Mouse (Mus musculus) heart, postnatal 36 days (tissue): ENCODE results near the gene Tnfaip6. TPM values are rescaled to one million over a fixed set of nuclear protein-coding genes. Genes with fewer than 3 reads are reported as not detected.
"Not testable (repeated sequence)": the region's sequence is repeated elsewhere in the genome, so short reads cannot be mapped to it uniquely, and the experiment has no call there.

Experiments used
- DNase-seq, 2 experiments: peaks; one replicate each; pipeline ENCODE4 v3.0.0; 2021 to 2022
- intact Hi-C: fragments of 180-260 bp; cut with DNase I; formaldehyde crosslinking; loops from one replicate; pipeline ENCODE4 v1.15.1; 2025
- total RNA-seq, 2 experiments: library from RNA; stranded (reverse); gene quantifications; 2 replicates each; pipeline ENCODE4 v1.2.3; 2021

Tnfaip6 gene
- total RNA-seq = 1 to 10 TPM; 1.0 to 1.2 TPM

DNA sequence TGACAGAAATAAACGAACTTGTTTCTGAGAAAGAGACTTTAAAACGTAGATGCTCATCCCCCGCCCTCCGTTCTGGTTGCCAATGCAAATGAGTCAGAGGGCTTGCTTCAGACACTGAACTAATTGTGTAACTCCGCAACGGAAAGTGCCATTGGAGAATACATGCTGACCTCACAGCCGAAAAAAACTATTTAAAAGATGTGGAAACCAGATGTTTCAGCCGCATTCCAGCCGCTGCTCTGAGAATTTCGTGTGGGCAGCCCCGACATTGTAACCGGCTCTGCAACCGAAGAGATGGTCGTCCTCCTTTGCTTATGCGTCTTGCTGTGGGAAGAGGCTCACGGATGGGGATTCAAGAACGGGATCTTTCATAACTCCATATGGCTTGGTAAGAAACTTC lies at the start of gene Tnfaip6:
Gene Tnfaip6 (plus strand): TSS at position 128 of the 400 bp plus-strand sequence.
- intact Hi-C loops = no loop called here
- DNase-seq = peak; percentile 55 to 65

DNA sequence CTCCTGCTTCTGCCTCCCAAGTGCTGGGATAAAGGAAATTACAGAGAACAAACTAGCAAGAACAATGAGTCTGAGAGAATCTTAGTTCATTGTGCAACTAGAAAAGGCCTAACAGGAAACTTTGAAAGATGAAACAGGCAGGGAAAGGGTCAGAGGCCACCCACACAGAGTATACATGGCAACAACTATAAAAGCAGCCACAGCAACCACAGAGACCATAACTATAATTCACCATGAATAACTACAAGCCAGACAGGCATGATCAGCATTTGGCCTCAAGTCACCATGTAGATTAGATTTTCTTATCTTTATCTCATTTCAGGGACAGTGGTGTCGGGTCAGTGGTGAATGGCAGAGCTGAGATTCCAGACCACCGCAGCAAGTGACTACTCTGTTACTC lies 48.2 kb upstream of the Tnfaip6 start:
- intact Hi-C loops = no loop called here
- no peak for DNase-seq

DNA sequence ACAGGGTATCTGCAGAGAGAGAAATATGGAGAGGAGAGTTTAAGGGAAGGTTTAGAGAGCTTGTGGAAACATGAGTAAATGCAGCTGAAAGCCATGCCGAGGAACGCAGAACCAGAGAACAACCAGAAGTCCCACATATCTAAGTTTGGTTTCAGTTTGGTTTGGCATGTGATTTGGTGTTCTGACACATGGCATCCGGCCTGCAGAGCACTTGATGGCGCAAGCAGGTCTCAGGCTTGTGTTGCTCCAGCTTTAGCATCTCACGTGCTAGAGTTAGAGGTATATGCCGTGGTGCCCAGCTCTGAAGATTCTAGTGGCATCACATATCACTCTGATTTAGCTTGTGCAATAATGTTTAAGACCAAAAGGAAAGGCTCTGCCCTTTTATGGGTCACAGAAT lies 46.4 kb upstream of the Tnfaip6 start:
- intact Hi-C loops = no loop called here
- DNase-seq = no peak

DNA sequence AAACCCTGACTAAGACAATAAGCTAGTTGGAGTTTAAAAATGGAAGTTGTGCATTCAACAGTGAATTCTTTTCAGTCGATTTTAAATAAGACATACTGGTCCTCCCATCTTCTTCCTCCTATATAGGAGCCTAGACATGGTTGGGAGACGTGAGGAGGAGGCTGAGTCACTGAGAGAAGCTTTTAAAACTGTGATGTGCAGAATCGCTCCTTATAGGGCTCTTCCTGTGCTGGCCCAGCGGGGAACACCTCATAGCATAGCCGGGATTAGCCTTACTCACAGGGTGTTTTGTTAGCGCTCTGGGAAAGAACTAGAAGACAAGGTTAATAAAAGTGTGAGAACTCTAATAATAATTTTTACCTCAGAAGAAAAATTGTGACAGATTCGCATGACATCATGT lies 37.8 kb upstream of the Tnfaip6 start:
- DNase-seq = no peak

DNA sequence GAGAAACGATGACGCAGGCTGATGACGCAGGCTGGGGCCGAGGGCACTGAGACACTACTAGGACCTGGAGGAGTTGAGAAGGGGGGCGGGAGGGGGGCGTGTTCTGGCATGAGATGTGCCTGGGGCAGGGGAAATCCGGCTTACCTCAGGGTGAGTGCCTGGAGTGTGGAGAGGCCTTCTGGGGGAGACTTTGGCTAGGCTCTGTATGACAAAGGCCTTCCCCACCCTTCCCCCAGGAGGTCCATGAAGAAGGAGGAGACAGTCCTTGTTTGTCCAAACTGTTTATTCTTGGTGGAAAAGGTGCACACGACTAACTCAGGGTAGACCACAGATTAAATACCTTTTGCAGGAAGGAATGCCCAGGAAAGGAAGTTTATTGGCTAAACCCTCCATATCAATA lies 36.3 kb upstream of the Tnfaip6 start:
- intact Hi-C loops = no loop called here
- DNase-seq = no peak

More for the DNA sequence above, 37.8 kb upstream of the Tnfaip6 start:
- intact Hi-C loops = no loop called here

DNA sequence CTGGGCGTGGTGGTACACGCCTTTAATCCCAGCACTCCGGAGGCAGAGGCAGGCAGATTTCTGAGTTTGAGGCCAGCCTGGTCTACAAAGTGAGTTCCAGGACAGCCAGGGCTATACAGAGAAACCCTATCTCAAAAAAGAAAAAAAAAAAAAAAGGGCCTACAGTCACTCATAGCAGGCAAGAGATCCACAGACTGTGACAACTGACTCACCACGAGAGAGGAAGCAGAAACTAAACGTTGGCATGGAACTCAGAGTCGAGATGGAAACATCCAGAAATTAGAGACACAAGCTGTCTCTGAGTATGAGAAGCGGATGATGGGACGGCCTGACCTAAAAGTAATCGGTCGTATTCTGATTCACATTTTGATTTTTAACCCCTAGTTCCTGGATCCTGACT lies 35.5 kb upstream of the Tnfaip6 start:
- intact Hi-C loops, DNase-seq: not testable (repeated sequence)

DNA sequence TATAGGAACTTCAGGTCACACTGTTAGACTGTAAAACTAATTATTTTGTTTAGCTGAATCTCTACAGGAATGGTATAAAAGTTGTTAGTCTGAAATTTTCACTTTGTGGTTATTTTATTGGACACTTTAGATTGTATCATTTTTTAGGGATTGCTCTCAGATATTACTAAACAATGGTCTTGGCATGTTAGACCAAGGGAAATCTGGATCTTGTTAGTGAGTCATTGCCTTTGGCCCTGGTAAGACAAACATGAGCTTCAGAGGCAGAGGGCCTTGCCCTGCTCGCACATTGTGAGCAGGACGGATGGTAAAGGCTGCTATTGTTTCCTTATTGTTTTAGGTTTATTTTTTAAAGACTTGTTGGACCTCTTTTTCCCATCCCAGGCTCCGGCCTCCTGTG lies 31.4 kb upstream of the Tnfaip6 start:
- no peak for DNase-seq
- intact Hi-C loops = no loop called here

DNA sequence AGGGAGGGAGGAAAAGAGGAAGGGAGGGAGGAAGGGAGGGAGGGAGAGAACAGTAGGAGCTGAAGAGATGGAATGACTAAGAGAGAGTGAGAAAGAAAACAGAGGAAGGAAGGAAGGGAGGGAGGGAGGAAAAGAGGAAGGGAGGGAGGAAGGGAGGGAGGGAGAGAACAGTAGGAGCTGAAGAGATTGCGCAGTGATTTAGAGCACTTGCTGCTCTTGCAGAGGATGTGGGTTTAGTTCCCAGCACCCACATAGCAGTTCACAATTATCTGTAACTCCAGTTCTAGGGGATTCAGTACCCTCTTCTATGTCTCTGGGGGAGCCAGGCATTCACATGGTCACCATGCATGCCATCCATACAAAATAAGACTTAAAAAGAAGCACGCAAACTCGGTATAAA lies 26.0 kb upstream of the Tnfaip6 start:
- intact Hi-C loops, DNase-seq: not testable (repeated sequence)

DNA sequence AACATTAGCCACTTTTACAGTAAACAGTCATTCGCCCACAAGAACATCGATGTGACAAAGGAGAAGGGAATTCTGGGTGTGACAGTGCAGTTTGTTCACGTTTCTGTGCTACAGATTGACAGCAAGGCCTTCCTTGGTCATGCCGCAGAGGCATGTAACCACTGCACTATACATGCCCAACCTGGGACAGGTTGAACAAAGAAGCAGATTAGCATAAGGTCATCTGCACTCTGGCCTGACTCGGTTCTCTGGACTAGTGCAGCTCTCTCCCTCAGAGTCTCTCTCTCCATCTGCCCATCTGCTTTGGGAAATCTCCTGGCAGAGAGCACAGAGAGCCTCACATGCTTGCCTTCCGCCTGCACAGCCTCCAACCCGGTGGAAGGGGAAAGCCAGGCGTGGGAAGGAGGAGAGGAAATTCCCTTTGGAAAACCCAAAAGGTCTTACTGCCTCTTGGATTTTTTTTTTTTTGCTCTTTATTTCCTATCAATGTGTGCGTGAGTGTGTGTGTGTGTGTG lies 24.4 kb upstream of the Tnfaip6 start:
- intact Hi-C loops = no loop called here
- peak; percentile 3 to 14 for DNase-seq

DNA sequence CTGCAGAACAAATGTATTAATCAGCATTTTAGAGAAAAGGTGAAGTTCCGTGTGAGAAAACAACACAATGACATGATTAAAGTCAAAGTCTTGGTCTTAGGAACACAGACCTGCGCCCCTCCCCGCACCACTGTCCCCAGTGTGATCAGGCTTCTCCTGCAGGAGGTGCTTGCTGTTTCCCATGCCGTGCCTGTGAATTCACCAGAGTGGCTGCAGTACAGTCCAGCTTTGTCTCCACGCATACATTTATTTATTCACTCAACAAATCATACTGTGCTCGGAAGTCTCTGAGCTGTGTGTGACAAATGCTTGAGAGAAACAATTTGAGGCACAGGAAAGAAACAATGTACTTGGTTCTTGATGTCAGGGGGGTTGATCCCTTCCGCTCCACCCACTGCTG lies 21.4 kb upstream of the Tnfaip6 start:
- intact Hi-C loops = no loop called here
- DNase-seq = no peak

DNA sequence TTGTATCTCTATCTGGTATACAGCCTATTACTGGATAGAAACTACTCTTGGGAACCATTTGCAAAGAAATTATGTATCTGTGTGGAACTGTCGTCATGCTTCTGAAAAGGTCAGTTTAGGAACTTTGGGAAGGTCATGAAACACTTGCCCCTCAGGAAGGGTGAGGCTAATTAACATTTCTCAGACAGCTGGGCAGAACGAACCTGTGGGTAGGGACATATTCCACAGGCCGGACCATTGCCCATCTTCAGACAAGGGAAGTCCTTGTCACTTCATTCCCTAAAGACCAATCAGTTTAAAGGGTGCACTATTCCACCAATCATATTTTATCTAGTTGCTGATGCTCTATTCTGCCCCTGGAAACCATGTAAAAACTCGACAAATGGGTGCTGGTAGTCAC lies 10.7 kb upstream of the Tnfaip6 start:
- intact Hi-C loops = no loop called here
- no peak for DNase-seq

DNA sequence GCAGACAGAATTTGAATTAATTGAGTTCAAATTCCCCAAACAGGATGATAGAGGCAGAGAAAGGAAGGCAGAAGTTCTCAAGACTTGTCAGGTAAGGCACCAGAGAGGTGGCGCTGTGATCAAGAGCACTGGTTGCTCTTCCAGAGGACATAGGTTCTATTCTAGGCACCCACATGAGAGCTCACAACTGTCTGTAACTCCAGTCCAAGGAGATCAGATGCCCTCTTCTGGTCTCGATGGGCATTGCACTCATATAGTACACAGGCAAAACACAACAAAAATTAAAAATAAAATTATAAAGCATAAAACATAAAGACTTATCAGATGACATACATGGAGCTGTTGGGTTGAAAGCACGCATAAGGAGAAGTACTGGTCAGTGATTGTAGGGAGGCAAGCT lies 8.4 kb upstream of the Tnfaip6 start:
- no peak for DNase-seq
- intact Hi-C loops = no loop called here

DNA sequence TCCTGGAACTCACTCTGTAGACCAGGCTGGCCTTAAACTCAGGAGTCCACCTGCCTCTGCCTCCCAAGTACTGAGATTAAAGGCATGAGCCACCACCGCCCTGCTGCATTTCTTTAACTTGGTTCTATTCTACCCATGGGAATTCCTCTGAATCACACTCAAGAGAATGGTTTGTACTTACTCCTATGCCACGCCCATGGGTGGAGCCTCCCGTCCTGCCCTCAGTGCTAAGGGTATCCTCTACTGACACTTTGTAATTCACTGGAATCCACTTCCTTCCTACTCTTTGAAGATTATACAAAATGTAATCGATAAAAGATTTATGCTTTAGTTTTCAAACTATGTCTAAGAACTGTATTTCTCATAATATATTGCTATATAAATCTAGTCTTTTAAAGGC lies 6.3 kb upstream of the Tnfaip6 start:
- intact Hi-C loops = no loop called here
- no peak for DNase-seq

DNA sequence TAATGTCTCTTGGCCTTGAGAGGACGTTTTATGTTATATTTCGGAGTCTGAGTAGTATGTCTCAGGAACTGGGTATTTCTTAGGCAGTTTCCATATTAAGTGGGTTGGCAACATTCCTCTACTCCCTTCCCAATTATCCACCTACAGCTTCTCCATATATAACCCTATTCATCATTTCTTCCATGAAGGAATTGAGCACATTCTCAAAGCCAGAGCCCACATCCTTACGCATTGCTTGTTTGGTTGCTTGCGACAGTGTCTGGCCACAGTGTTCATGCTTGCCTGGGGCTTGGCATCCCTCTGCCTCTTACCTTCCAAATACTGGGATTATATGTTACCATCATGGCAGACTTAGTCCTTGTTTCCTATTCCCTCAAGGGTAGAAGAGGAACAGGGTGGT lies 3.2 kb upstream of the Tnfaip6 start:
- DNase-seq = no peak
- intact Hi-C loops = no loop called here

DNA sequence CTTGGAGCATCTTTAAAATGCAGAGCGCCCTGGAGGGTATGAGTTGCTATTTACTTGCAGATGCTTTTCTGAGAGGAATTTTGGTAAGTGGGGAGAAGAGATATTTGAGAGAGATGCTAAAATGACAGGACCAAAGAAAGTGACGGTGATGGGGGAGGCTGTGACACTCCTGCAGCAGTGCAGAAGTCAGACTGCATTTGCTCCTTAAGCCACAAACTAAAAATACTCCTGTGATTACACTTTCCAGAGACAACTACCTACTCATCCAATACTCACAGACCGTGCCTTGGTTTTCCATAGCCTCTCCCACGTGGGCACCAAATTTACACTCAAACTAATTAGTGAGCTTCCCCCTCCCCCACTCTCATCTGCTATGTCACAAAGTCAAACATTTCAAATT lies 2.7 kb upstream of the Tnfaip6 start:
- intact Hi-C loops = no loop called here
- no peak for DNase-seq

DNA sequence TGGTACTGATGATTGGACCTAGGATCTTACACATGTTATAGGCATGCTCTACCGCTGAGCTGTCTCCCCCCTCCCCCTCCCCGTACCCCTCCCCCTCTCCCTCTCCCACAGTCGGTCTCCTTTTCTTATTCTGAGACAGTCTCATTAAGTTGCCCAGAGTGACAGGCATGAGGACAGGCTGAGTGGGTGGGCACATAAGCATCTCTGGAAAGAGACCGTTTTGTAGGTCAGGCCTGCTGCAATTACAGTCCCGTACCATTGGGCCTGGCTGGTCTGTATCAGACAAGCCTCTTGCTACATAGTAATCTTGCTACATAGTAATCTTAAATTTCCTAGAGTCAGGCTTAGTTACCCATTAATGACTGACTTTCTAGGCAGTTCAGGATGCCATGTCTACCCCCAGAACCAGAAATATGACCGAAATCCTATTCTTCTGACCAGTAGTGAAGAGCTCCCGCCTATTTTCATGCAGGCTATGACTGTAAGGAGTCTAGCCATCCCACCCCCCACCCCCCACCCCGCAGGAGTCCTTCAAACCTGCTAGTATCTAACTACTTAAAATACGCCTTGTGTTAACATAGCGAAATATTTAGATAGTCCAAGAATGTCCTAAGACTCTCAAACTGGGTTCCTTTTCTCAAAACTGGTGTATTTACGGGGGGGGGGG lies 747 bp upstream of the Tnfaip6 start:
- DNase-seq = no peak
- intact Hi-C loops = no loop called here

DNA sequence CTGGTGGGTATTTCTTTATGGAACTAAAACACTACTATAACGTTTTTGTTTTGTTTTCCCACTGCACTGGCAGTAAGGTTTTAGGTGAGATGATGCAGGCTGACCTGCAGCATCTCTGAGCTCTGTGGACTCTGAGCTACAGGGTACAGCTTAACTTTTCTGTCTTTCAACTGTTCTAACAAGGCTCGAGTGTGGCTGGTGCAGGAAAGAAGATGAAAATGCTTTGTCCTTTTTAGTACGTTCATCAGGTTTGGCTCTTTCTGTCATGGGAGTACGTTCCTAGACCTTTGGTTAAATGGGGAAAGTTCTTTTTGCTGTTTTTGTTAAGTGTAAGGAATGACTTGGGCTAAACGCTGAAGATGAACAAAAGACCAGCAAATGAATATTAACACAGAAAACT lies 749 bp downstream of the Tnfaip6 start:
- no peak for DNase-seq
- intact Hi-C loops = no loop called here

DNA sequence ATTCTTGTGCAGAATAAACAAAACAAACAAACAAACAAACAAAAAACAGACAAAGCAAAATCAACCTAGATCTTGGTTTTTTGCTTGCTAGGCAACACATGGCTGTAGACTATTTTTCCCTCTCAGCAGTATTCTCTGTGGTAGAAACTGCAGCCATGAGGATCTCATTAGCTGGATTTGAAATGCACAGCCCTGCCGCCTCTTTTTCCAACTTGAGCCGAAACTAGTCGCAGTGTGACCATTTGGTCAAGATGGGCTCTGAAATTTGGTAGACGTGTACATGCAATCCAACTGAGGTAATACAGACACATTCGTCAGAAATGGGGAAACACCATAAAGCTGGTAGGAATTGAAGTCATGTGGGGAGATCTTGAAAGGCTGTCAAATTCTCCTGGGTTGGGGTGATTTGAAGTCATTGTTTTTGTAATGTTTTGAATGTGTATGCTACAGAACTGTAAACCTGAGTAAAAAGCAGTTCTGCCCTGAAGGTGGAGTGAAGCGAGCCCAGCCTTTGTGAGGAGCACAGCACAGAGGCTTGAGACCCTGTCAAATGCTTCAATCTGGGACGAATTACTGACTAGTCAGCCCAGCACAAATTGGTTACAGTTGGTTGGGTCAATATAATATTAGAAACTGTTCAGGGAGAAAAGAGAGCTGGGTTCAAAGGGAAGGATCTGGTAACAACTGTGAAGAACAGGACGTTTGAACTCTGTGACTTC lies 1.4 kb downstream of the Tnfaip6 start:
- intact Hi-C loops = no loop called here
- no peak for DNase-seq

DNA sequence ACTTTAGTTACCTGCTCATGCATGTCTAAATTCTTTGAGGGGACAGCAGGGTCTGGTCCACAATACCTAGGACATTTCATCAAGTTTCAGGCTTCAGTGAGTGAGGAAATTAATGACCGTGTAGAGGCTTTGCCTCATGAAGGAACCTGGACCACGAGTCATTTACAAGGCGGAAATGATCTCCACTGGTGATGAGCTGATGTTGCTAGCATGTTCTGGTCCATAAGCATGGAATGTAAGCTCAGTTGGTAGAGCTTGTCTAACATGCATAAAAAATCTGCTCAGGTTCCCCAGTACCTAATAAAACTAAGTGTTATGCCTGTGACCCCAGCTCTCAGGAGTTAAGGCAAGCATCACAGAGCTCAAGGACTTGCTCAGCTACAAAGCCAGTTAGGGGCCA lies 4.3 kb downstream of the Tnfaip6 start:
- intact Hi-C loops = no loop called here
- no peak for DNase-seq

DNA sequence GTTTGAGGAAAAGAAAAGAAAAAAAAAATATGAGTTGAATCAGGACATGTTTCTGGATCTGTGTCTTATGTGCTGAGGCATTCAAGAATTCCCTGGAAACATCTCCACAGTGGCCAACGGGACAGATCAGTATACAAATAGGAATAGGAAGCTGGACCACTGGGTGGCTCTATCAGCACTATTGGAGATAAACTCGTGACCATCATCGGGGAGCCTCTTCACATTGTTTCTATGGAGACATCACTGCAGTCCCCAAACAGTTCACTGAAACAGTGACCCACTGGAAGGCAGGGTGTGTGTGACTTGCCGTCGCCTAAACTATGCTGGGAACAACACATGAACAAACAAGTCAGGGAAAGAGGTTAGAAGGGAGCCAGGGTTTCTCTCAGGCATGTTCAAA lies 4.9 kb downstream of the Tnfaip6 start:
- DNase-seq = no peak
- intact Hi-C loops = no loop called here

DNA sequence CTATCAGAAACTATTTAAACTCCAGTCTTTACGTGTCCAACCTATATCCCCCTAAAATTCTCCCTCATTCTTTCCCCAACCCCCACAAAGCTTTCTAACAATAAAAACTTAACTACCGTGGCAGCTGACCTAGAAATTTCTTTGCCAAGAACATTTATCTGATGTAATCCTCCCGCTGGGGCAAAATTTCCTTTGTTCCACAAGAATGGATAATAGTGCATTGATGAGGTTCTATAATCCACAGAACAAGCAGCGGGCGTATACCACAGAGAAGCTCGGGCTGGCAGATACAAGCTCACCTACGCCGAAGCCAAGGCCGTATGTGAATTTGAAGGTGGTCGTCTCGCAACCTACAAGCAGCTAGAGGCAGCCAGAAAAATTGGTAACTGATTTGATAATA lies 5.7 kb downstream of the Tnfaip6 start:
- no peak for DNase-seq
- intact Hi-C loops = no loop called here

DNA sequence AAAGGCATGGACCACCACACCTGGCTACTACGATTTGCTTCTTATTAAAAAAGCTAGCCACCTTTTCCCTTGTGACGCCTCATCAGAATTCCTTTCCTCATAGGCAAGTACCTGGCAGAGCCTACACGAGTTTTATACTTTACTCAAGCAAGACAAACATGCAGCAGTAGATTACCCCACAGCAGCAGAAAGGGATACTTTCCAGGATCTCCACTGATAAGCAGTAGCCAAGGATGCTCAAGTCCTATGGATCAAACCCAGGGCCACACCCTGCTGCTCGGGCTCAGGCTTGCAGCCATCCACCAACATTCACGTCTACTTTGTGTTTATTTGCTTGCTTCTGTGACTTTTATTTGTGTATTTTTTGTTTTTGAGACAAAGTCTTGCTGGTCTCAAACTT lies 8.2 kb downstream of the Tnfaip6 start:
- intact Hi-C loops = no loop called here
- no peak for DNase-seq
